Mouse (Mus musculus) E14TG2a.4 (cell line): Measurements from ENCODE around the gene Chrd.

Experiments used
- CTCF ChIP-seq: conservative IDR thresholded peaks from 2 replicates; pipeline ENCODE4 v1.5.1; 2014; ENCODE audit warnings: low read length
- NANOG ChIP-seq: IDR thresholded peaks from 2 replicates; pipeline ENCODE4 v1.6.1; 2014; ENCODE audit warnings: borderline replicate concordance, low read length, mixed read lengths
- POU5F1 ChIP-seq: IDR thresholded peaks from 2 replicates; pipeline ENCODE4 v1.6.1; 2014; ENCODE audit warnings: low read length, borderline replicate concordance

DNA sequence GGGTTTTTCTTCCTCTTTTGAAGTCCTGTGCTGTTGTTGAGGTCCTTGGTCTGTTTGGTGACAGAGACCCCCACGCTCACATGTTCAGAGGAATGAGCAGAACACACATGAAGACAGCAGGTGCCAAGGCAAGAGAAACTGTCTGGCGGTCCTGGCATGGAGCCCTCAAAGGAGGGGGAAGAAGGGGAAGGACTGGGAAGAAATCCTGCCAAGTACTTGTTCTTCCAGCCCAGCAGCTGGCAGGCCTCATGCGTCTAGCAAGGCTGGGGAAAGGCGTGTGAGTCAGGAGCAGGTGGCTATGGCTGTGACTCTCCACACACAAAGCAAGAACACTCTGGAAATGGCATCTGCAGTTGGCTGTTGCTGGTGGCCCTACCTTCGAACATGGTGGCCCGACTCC lies 13.7 kb downstream of the Chrd start:
- TF ChIP-seq CTCF: no peak
- no peak for TF ChIP-seq POU5F1
- no peak for TF ChIP-seq NANOG
